8 mouse cellular contexts compared by ENCODE assay signal in genomic region chr17:78736473-78736988, GRCm38 (mm10). TPM values are rescaled to one million over a fixed set of nuclear protein-coding genes. Genes with fewer than 3 reads are reported as not detected.
A peak's percentile ranks its signal among the peaks of the same experiment; 100 is the strongest.
DNase-seq lines count a peak whose midpoint lies in the region; ATAC-seq and TF ChIP-seq lines count a peak whose summit lies in the region.

No protein-coding gene starts in this region.

- H3K27ac ChIP-seq in bone marrow, adult 2 months (ENCODE audit: control insufficient read depth, insufficient read depth, low read depth, low read length, poor library complexity): peak overlapping the region; percentile 97
- peak overlapping the region; percentile 96 for H3K27ac ChIP-seq in embryonic facial prominence, embryonic 15.5 days (replicated peaks)
- peak overlapping the region; percentile 98 for H3K27ac ChIP-seq in heart, embryonic 10.5 days
- peak overlapping the region; percentile 96 for H3K27ac ChIP-seq in kidney, embryonic 15.5 days

- peak overlapping the region; percentile 72 for H3K4me2 ChIP-seq in embryonic facial prominence, embryonic 15.5 days (replicated peaks)
- peak overlapping the region; percentile 83 for H3K4me2 ChIP-seq in kidney, embryonic 15.5 days

- peak; percentile 81; the same call in 1 of the 2 replicates for TF ChIP-seq POLR2A in bone marrow, adult 2 months (IDR thresholded peaks at IDR 0.05; ENCODE audit: borderline replicate concordance, control insufficient read depth, low read depth, low read length)

- DNase-seq in 416B (ENCODE audit: low read depth): peak; percentile 95
- peak; percentile 99 for DNase-seq in heart, embryonic 10.5 days (ENCODE audit: low spot score)
- DNase-seq in liver: peak; percentile 100
- DNase-seq in spleen, postnatal 4 days (ENCODE audit: low spot score in 2 of 2): peak; percentile 100

- H3K27me3 ChIP-seq in embryonic facial prominence, embryonic 15.5 days: no peaks in the 10 kb centered on the region
- no peaks in the 10 kb centered on the region for H3K27me3 ChIP-seq in heart, embryonic 10.5 days (ENCODE audit: insufficient read depth, poor library complexity, severe bottlenecking)
- no peaks in the 10 kb centered on the region for H3K27me3 ChIP-seq in kidney, embryonic 15.5 days

- no peak for TF ChIP-seq CTCF in bone marrow, adult 2 months (IDR thresholded peaks at IDR 0.05; ENCODE audit: control insufficient read depth, insufficient read depth, low read length)

- peak overlapping the region; percentile 98 for H3K9ac ChIP-seq in embryonic facial prominence, embryonic 15.5 days
- peak overlapping the region; percentile 89 for H3K9ac ChIP-seq in kidney, embryonic 15.5 days

- H3K4me1 ChIP-seq in bone marrow, adult 2 months (ENCODE audit: control insufficient read depth, insufficient read depth, low read length): no peaks in the 10 kb centered on the region; the same call in 1 of the 2 replicates
- peaks cover 27% of the 10 kb centered on the region for H3K4me1 ChIP-seq in embryonic facial prominence, embryonic 15.5 days
- peaks cover 29% of the 10 kb centered on the region for H3K4me1 ChIP-seq in heart, embryonic 10.5 days
- peaks cover 26% of the 10 kb centered on the region for H3K4me1 ChIP-seq in kidney, embryonic 15.5 days

- under 1% methylated on average over 60 of the region's 60 CpGs for whole genome bisulfite sequencing in bone marrow, adult 2 months
- WGBS in embryonic facial prominence, embryonic 15.5 days: 0% methylated on average over 60 of the region's 60 CpGs
- under 1% methylated on average over 58 of the region's 60 CpGs for WGBS in heart, embryonic 10.5 days
- WGBS in kidney, embryonic 15.5 days: under 1% methylated on average over 59 of the region's 60 CpGs

- no peaks in the 10 kb centered on the region for H3K36me3 ChIP-seq in embryonic facial prominence, embryonic 15.5 days
- 0 out of 2 replicates have a peak, but pooled peaks cover 3% of the 10 kb centered on the region for H3K36me3 ChIP-seq in heart, embryonic 10.5 days
- no peaks in the 10 kb centered on the region for H3K36me3 ChIP-seq in kidney, embryonic 15.5 days

- peak overlapping the region; percentile 80 for H3K4me3 ChIP-seq in bone marrow, adult 2 months (replicated peaks; ENCODE audit: control insufficient read depth, low read depth, low read length)
- H3K4me3 ChIP-seq in embryonic facial prominence, embryonic 15.5 days (replicated peaks): peak overlapping the region; percentile 100
- peak overlapping the region; percentile 97 for H3K4me3 ChIP-seq in heart, embryonic 10.5 days
- H3K4me3 ChIP-seq in kidney, embryonic 15.5 days (replicated peaks): peak overlapping the region; percentile 98

- H3K9me3 ChIP-seq in embryonic facial prominence, embryonic 15.5 days (replicated peaks): no peaks in the 10 kb centered on the region
- H3K9me3 ChIP-seq in heart, embryonic 10.5 days: no peaks in the 10 kb centered on the region
- no peaks in the 10 kb centered on the region for H3K9me3 ChIP-seq in kidney, embryonic 15.5 days (replicated peaks)

- ATAC-seq in embryonic facial prominence, embryonic 15.5 days (ENCODE audit: insufficient number of reproducible peaks, low FRiP score, low TSS enrichment, low read depth): peak; percentile 99
- ATAC-seq in kidney, embryonic 15.5 days (replicated peaks; ENCODE audit: low FRiP score): peak; percentile 99
- peak; percentile 92 for ATAC-seq in monocyte, adult 5-6 weeks (replicated peaks; ENCODE audit: insufficient number of reproducible peaks, low FRiP score, low TSS enrichment, poor library complexity, severe bottlenecking)

RNA-seq across cellular contexts. Expression of gene Strn, which starts 0.5 kb away (rescaled TPM):
- polyA plus RNA-seq in bone marrow, adult 2 months (2011; ENCODE audit: insufficient read depth, insufficient read length, low replicate concordance, missing spikeins): 3.3 and 8.5 TPM in 2 replicates
- 5.3 and 5.4 TPM in 2 replicates for polyA plus RNA-seq in embryonic facial prominence, embryonic 15.5 days (2015; fragmentation: Nextera tagmentation; extraction: Ambion mirVana)
- 8.5 and 12.6 TPM in 2 replicates for polyA plus RNA-seq in heart, embryonic 10.5 days (2016; fragmentation: Nextera tagmentation; extraction: Ambion mirVana)
- polyA plus RNA-seq in kidney, embryonic 15.5 days (2015; fragmentation: Nextera tagmentation; extraction: Ambion mirVana): 5.5 and 5.6 TPM in 2 replicates
- total RNA-seq in monocyte, adult 5-6 weeks (2017): 30.8 to 64.1 TPM (median 39.5 TPM) in 3 replicates

Comparison
In these comparisons a context has a peak if more than half of its experiments do, and no peak if none do; other contexts are left out.
1. Peak in every context shown above with its lines: DNase-seq, ATAC-seq, H3K4me3 ChIP-seq and H3K27ac ChIP-seq.